Mouse (Mus musculus): Measurements from ENCODE around the gene Slc7a14. TPM values are rescaled to one million over a fixed set of nuclear protein-coding genes. Genes with fewer than 3 reads are reported as not detected.

The Slc7a14 gene
- total and polyA plus RNA-seq, 3 experiments, result under 0.01 to 0.01 TPM; not detected in 1

- H3K9ac ChIP-seq (ENCODE audit: control insufficient read depth, low read depth, low read length, poor library complexity, severe bottlenecking), result no peak overlapping the region
- no peaks in the 10 kb centered on the region for H3K4me1 ChIP-seq (ENCODE audit: control insufficient read depth in 1 of 2, insufficient read depth in 2 of 2, low read length in 2 of 2)
- no peaks in the 10 kb centered on the region for H3K9me3 ChIP-seq (replicated peaks; ENCODE audit: insufficient read depth, low read length)
- TF ChIP-seq CHD1 (IDR thresholded peaks at IDR 0.05; ENCODE audit: low read depth, low read length), result no peak
- no peak for TF ChIP-seq MYC (IDR thresholded peaks at IDR 0.05; ENCODE audit: low read depth, low read length)
- TF ChIP-seq ZNF384 (IDR thresholded peaks at IDR 0.05; ENCODE audit: low read depth, low read length), result no peak
- TF ChIP-seq JUND (IDR thresholded peaks at IDR 0.05; ENCODE audit: low read depth, low read length), result no peak
- TF ChIP-seq MAX (IDR thresholded peaks at IDR 0.05; ENCODE audit: low read length), result no peak
- no peak for TF ChIP-seq GABPA (IDR thresholded peaks at IDR 0.05; ENCODE audit: low read depth, low read length)
- TF ChIP-seq ZC3H11A (IDR thresholded peaks at IDR 0.05; ENCODE audit: low read depth, low read length), result no peak
- no peak for TF ChIP-seq ZKSCAN1 (IDR thresholded peaks at IDR 0.05; ENCODE audit: low read depth, low read length)
- no peak for TF ChIP-seq MAFK (IDR thresholded peaks at IDR 0.05; ENCODE audit: borderline replicate concordance, low read depth, low read length)
- no peak for TF ChIP-seq NELFE (IDR thresholded peaks at IDR 0.05; ENCODE audit: low read depth, low read length)
- TF ChIP-seq MXI1 (IDR thresholded peaks at IDR 0.05; ENCODE audit: low read depth, low read length), result no peak
- TF ChIP-seq SMC3 (IDR thresholded peaks at IDR 0.05; ENCODE audit: low read depth, low read length), result no peak
- no peak for TF ChIP-seq POLR2A (IDR thresholded peaks at IDR 0.05; ENCODE audit: control insufficient read depth in 1 of 2, insufficient read depth in 1 of 2, low read depth in 1 of 2, low read length in 2 of 2, poor library complexity in 1 of 2)
- no peak for TF ChIP-seq TBP (IDR thresholded peaks at IDR 0.05; ENCODE audit: low read depth, low read length)
- no peak for TF ChIP-seq NRF1 (IDR thresholded peaks at IDR 0.05; ENCODE audit: insufficient read depth, low read depth, low read length, poor library complexity, severe bottlenecking)
- TF ChIP-seq RAD21 (IDR thresholded peaks at IDR 0.05; ENCODE audit: low read depth, low read length), result no peak
- TF ChIP-seq TCF12 (IDR thresholded peaks at IDR 0.05; ENCODE audit: low read depth, low read length), result no peak
- TF ChIP-seq KAT2A (conservative IDR thresholded peaks at IDR 0.05; ENCODE audit: low read depth, low read length), result no peak
- no peak for TF ChIP-seq MYB (IDR thresholded peaks at IDR 0.05; ENCODE audit: low read depth, low read length)
- TF ChIP-seq POLR2AphosphoS2 (IDR thresholded peaks at IDR 0.05; ENCODE audit: low read length), result no peak
- H3K27me3 ChIP-seq (ENCODE audit: control insufficient read depth in 1 of 2, insufficient read depth in 2 of 2, low read length in 2 of 2), result no peaks in the 10 kb centered on the region; a peak in 1 of 4 replicates
- H3K79me2 ChIP-seq (ENCODE audit: control insufficient read depth, insufficient read depth, low read length, poor library complexity), result no peaks in the 10 kb centered on the region
- H3K4me3 ChIP-seq (ENCODE audit: control insufficient read depth in 1 of 2, insufficient read depth in 1 of 2, low read depth in 2 of 2, low read length in 2 of 2), result no peak overlapping the region
- no peaks in the 10 kb centered on the region for H3K36me3 ChIP-seq (ENCODE audit: control insufficient read depth in 1 of 2, insufficient read depth in 2 of 2, low read length in 2 of 2)
- H3K27ac ChIP-seq (ENCODE audit: control insufficient read depth, low read depth, low read length), result no peak overlapping the region
- no peak for DNase-seq (ENCODE audit: low read depth, low spot score)
These were observed 101.2 kb downstream of the Slc7a14 start for GRCm38 (mm10) chr3:31209001-31209400.

- no peaks in the 10 kb centered on the region for H3K36me3 ChIP-seq (ENCODE audit: control insufficient read depth in 1 of 2, insufficient read depth in 2 of 2, low read length in 2 of 2)
- H3K27me3 ChIP-seq (ENCODE audit: control insufficient read depth in 1 of 2, insufficient read depth in 2 of 2, low read length in 2 of 2), result no peaks in the 10 kb centered on the region; a peak in 1 of 4 replicates
- H3K4me3 ChIP-seq (ENCODE audit: control insufficient read depth in 1 of 2, insufficient read depth in 1 of 2, low read depth in 2 of 2, low read length in 2 of 2), result no peak overlapping the region
- H3K9ac ChIP-seq (ENCODE audit: control insufficient read depth, low read depth, low read length, poor library complexity, severe bottlenecking), result no peak overlapping the region
- H3K9me3 ChIP-seq (replicated peaks; ENCODE audit: insufficient read depth, low read length), result no peaks in the 10 kb centered on the region
- TF ChIP-seq TBP (IDR thresholded peaks at IDR 0.05; ENCODE audit: low read depth, low read length) (no peak), POLR2AphosphoS5 (IDR thresholded peaks at IDR 0.05; ENCODE audit: borderline replicate concordance, low read depth, low read length) (no peak), ZMIZ1 (IDR thresholded peaks at IDR 0.05; ENCODE audit: low read depth, low read length) (no peak), MAFK (IDR thresholded peaks at IDR 0.05; ENCODE audit: borderline replicate concordance, low read depth, low read length) (no peak), CTCF (IDR thresholded peaks at IDR 0.05 in 2 of 3, conservative IDR thresholded peaks at IDR 0.05 in 1 of 3; ENCODE audit: control insufficient read depth in 1 of 3, insufficient read depth in 1 of 3, low read depth in 2 of 3, low read length in 3 of 3, poor library complexity in 1 of 3, severe bottlenecking in 1 of 3) (no peak), UBTF (IDR thresholded peaks at IDR 0.05; ENCODE audit: borderline replicate concordance, insufficient read depth, low read depth, low read length) (no peak), MAZ (IDR thresholded peaks at IDR 0.05; ENCODE audit: low read depth, low read length) (no peak), ETS1 (IDR thresholded peaks at IDR 0.05; ENCODE audit: low read depth, low read length) (no peak)
- H3K4me1 ChIP-seq (ENCODE audit: control insufficient read depth in 1 of 2, insufficient read depth in 2 of 2, low read length in 2 of 2), result no peaks in the 10 kb centered on the region
- DNase-seq (ENCODE audit: low read depth, low spot score), result no peak
- no peak overlapping the region for H3K27ac ChIP-seq (ENCODE audit: control insufficient read depth, low read depth, low read length)
- no peaks in the 10 kb centered on the region for H3K79me2 ChIP-seq (ENCODE audit: control insufficient read depth, insufficient read depth, low read length, poor library complexity)
These were observed 101.7 kb downstream of the Slc7a14 start for GRCm38 (mm10) chr3:31208458-31208994.
